Mouse (Mus musculus) brain, embryonic 14.5 days (tissue): ENCODE results near the gene Ptprc. TPM values are rescaled to one million over a fixed set of nuclear protein-coding genes. Genes with fewer than 3 reads are reported as not detected.

Experiments used
- DNase-seq: peaks from one replicate; pipeline ENCODE4 v3.0.0-alpha.2; 2011; ENCODE audit warnings: low read depth
- CTCF ChIP-seq: fragments of 200-500 bp; IDR thresholded peaks from 2 replicates; pipeline ENCODE4 v1.5.1; 2012; ENCODE audit warnings: inconsistent platforms, mild to moderate bottlenecking, moderate library complexity, borderline replicate concordance; ENCODE audit not compliant: insufficient read depth, insufficient read length; ENCODE audit errors: extremely low read depth
- POLR2A ChIP-seq: fragments of 200-500 bp; IDR thresholded peaks from 2 replicates; pipeline ENCODE4 v1.6.1; 2012; ENCODE audit warnings: mild to moderate bottlenecking, inconsistent platforms, borderline replicate concordance; ENCODE audit not compliant: poor library complexity, insufficient read depth, insufficient read length, severe bottlenecking; ENCODE audit errors: extremely low read depth
- polyA plus RNA-seq: library from polyadenylated mRNA; depleted of rRNA; stranded (reverse); fragments of >200 nt; gene quantifications from 2 replicates; pipeline ENCODE4 v1.2.3, GENCODE M21; 2012; rRNA removed

Ptprc gene
- polyA plus RNA-seq = 0.63 and 1.2 TPM in 2 replicates

- no peak for TF ChIP-seq CTCF
- DNase-seq = no peak
Observed at GRCm38 (mm10) chr1:138175494-138175893, at the start of gene Ptprc. Ptprc (minus strand) TSS chr1:138175708.

- peak; percentile 27 for DNase-seq
- TF ChIP-seq POLR2A (no peak), CTCF (no peak)
Observed at GRCm38 (mm10) chr1:138214736-138215458, 39.4 kb upstream of the Ptprc start.

GRCm38 (mm10) chr1:138210387-138211024 lies 35.0 kb upstream of the Ptprc start:
- TF ChIP-seq POLR2A (no peak), CTCF (no peak)
- no peak for DNase-seq

- TF ChIP-seq POLR2A (no peak), CTCF (no peak)
Observed at GRCm38 (mm10) chr1:138209751-138210150, 34.2 kb upstream of the Ptprc start.

GRCm38 (mm10) chr1:138206041-138206440 lies 30.5 kb upstream of the Ptprc start:
- DNase-seq = peak; percentile 59
- TF ChIP-seq CTCF (no peak), POLR2A (no peak)

More at GRCm38 (mm10) chr1:138209751-138210150, 34.2 kb upstream of the Ptprc start:
- DNase-seq = no peak

- TF ChIP-seq CTCF (no peak), POLR2A (no peak)
- DNase-seq = no peak
Observed at GRCm38 (mm10) chr1:138191689-138192508, 16.4 kb upstream of the Ptprc start.

GRCm38 (mm10) chr1:138188131-138188530 lies 12.6 kb upstream of the Ptprc start:
- TF ChIP-seq CTCF = no peak
- TF ChIP-seq POLR2A = no peak
- no peak for DNase-seq

GRCm38 (mm10) chr1:138185904-138186303 lies 10.4 kb upstream of the Ptprc start:
- peak; percentile 12 for DNase-seq
- TF ChIP-seq CTCF (no peak), POLR2A (no peak)

- TF ChIP-seq POLR2A = no peak
- TF ChIP-seq CTCF = no peak
- no peak for DNase-seq
Observed at GRCm38 (mm10) chr1:138180081-138180480, 4.6 kb upstream of the Ptprc start.

GRCm38 (mm10) chr1:138174705-138175492 lies 609 bp downstream of the Ptprc start:
- no peak for TF ChIP-seq POLR2A
- TF ChIP-seq CTCF = no peak

GRCm38 (mm10) chr1:138174143-138174542 lies 1.4 kb downstream of the Ptprc start:
- no peak for DNase-seq

More at GRCm38 (mm10) chr1:138174705-138175492, 609 bp downstream of the Ptprc start:
- DNase-seq = no peak

GRCm38 (mm10) chr1:138173669-138174068 lies 1.8 kb downstream of the Ptprc start:
- TF ChIP-seq POLR2A (no peak), CTCF (no peak)
- no peak for DNase-seq

More at GRCm38 (mm10) chr1:138174143-138174542, 1.4 kb downstream of the Ptprc start:
- TF ChIP-seq CTCF (no peak), POLR2A (no peak)
